17 mouse cellular contexts compared by ENCODE assay signal in the genomic region with DNA sequence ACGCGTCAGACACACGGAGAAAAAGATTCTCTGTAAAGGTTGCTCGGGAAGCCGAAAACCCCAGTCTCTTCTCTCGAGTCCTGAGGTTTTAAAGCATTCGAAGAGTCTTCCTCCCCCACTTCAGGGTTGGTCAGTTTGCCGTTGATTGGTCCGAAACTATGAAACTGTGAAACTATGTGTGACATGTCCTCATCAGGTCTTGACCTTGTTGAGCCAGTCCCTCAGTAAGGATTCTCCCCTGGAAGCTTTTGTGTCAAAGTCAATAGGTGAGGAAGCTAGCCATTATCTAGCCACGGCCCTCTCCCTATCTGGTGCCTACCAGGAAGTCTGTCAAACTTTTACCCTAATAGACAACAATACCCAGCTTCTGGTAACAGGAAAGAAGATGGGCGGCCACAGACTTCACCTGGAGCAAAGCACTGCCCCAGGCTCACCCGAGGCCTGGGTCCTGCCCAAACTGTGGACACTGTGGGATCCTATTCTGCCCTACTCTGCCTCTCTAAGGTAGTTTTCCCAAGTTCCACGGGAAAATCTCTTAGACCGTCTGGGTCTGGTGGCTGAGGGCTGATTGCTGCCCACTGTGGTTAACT. TPM values are rescaled to one million over a fixed set of nuclear protein-coding genes. Genes with fewer than 3 reads are reported as not detected.
DNase-seq lines count a peak whose midpoint lies in the region; ATAC-seq lines count a peak whose summit lies in the region.
"Had no signal": no experiment of that assay in that cellular context is flagged by ENCODE, and none has a peak within 500 bp of the region (broad histone marks: within the 10 kb centered on the region; RNA-seq: fewer than 3 reads in every experiment).

No protein-coding gene starts in this region.

- 75% methylated on average over 14 of the region's 14 CpGs for WGBS in intestine, embryonic 14.5 days
- 79% methylated on average over 14 of the region's 14 CpGs for WGBS in intestine, embryonic 15.5 days
- WGBS in neural tube, embryonic 13.5 days = 84% methylated on average over 14 of the region's 14 CpGs
- 78% methylated on average over 14 of the region's 14 CpGs for WGBS in embryonic facial prominence, embryonic 10.5 days

- H3K4me3 ChIP-seq in intestine, embryonic 14.5 days (ENCODE audit: low read depth, low read length) = no peak overlapping the region
- H3K4me3 ChIP-seq in intestine, embryonic 15.5 days (replicated peaks) = no peak overlapping the region
- H3K4me3 ChIP-seq in neural tube, embryonic 13.5 days = no peak overlapping the region
- H3K4me3 ChIP-seq in embryonic facial prominence, embryonic 10.5 days = no peak overlapping the region
- H3K4me3 ChIP-seq: embryonic facial prominence, embryonic 15.5 days; forebrain, embryonic 15.5 days; liver, embryonic 15.5 days; midbrain, embryonic 15.5 days had no signal

- no peak overlapping the region for H3K9ac ChIP-seq in intestine, embryonic 14.5 days (ENCODE audit: low read length)
- no peak overlapping the region for H3K9ac ChIP-seq in intestine, embryonic 15.5 days
- H3K9ac ChIP-seq in neural tube, embryonic 13.5 days = 0 out of 2 replicates have a peak overlapping the region, but pooled peaks have one; percentile 5
- H3K9ac ChIP-seq: embryonic facial prominence, embryonic 15.5 days; forebrain, embryonic 15.5 days; liver, embryonic 15.5 days; midbrain, embryonic 15.5 days had no signal

- no peaks in the 10 kb centered on the region for H3K27me3 ChIP-seq in intestine, embryonic 14.5 days (replicated peaks; ENCODE audit: control insufficient read depth, insufficient read depth, low read length)
- no peaks in the 10 kb centered on the region for H3K27me3 ChIP-seq in intestine, embryonic 15.5 days (replicated peaks)
- no peaks in the 10 kb centered on the region for H3K27me3 ChIP-seq in neural tube, embryonic 13.5 days
- no peaks in the 10 kb centered on the region for H3K27me3 ChIP-seq in embryonic facial prominence, embryonic 10.5 days (replicated peaks; ENCODE audit: low read depth, poor library complexity, severe bottlenecking)
- H3K27me3 ChIP-seq: embryonic facial prominence, embryonic 15.5 days; forebrain, embryonic 15.5 days; liver, embryonic 15.5 days; midbrain, embryonic 15.5 days had no signal

- H3K4me2 ChIP-seq in intestine, embryonic 14.5 days (ENCODE audit: low read length) = no peak overlapping the region
- H3K4me2 ChIP-seq in intestine, embryonic 15.5 days (replicated peaks) = no peak overlapping the region
- no peak overlapping the region for H3K4me2 ChIP-seq in neural tube, embryonic 13.5 days
- H3K4me2 ChIP-seq: embryonic facial prominence, embryonic 15.5 days; forebrain, embryonic 15.5 days; liver, embryonic 15.5 days; midbrain, embryonic 15.5 days had no signal

- H3K9me3 ChIP-seq in intestine, embryonic 14.5 days (ENCODE audit: control insufficient read depth, low read length) = no peaks in the 10 kb centered on the region
- no peaks in the 10 kb centered on the region for H3K9me3 ChIP-seq in intestine, embryonic 15.5 days
- 0 out of 2 replicates have a peak, but pooled peaks cover 2% of the 10 kb centered on the region for H3K9me3 ChIP-seq in neural tube, embryonic 13.5 days
- no peaks in the 10 kb centered on the region for H3K9me3 ChIP-seq in embryonic facial prominence, embryonic 10.5 days
- H3K9me3 ChIP-seq: embryonic facial prominence, embryonic 15.5 days; forebrain, embryonic 15.5 days; liver, embryonic 15.5 days; midbrain, embryonic 15.5 days had no signal

- 0 out of 2 replicates have a peak overlapping the region, but pooled peaks have one; percentile 17 for H3K27ac ChIP-seq in intestine, embryonic 14.5 days (ENCODE audit: low read depth)
- H3K27ac ChIP-seq in intestine, embryonic 15.5 days = no peak overlapping the region
- H3K27ac ChIP-seq in neural tube, embryonic 13.5 days (replicated peaks) = 0 out of 2 replicates have a peak overlapping the region, but pooled peaks have one; percentile 13
- peak overlapping the region; percentile 66 for H3K27ac ChIP-seq in embryonic facial prominence, embryonic 10.5 days (replicated peaks)
- H3K27ac ChIP-seq: embryonic facial prominence, embryonic 15.5 days; forebrain, embryonic 15.5 days; liver, embryonic 15.5 days; midbrain, embryonic 15.5 days had no signal

- ATAC-seq in intestine, embryonic 14.5 days (replicated peaks; ENCODE audit: low FRiP score, low TSS enrichment, low read depth) = no peak
- no peak for ATAC-seq in intestine, embryonic 15.5 days
- no peak for ATAC-seq in neural tube, embryonic 13.5 days (ENCODE audit: low read depth)
- ATAC-seq in inflammation-experienced regulatory T-cells, adult 6 months = no peak
- ATAC-seq: CD4-positive, CD25-positive, alpha-beta regulatory T cell, adult 4 months; forebrain, embryonic 15.5 days; midbrain, embryonic 15.5 days had no signal

- no peak for DNase-seq in intestine, embryonic 14.5 days (ENCODE audit: low spot score)
- no peak for DNase-seq in neural tube, embryonic 10.5 days (ENCODE audit: extremely low spot score, low spot score)
- DNase-seq in embryonic facial prominence, embryonic 10.5 days (ENCODE audit: low spot score) = no peak
- DNase-seq in yolk sac, embryonic 10.5 days (ENCODE audit: low spot score) = peak; percentile 75
- no peak for DNase-seq in kidney, adult 11 months
- DNase-seq: cerebellum, adult 11 months; kidney, postnatal 10 days; right cerebral cortex, postnatal 25 days; thymus, postnatal 36 days had no signal

- peaks cover 26% of the 10 kb centered on the region for H3K36me3 ChIP-seq in intestine, embryonic 14.5 days (ENCODE audit: control insufficient read depth, insufficient read depth, low read length)
- H3K36me3 ChIP-seq in intestine, embryonic 15.5 days = no peaks in the 10 kb centered on the region
- no peaks in the 10 kb centered on the region for H3K36me3 ChIP-seq in neural tube, embryonic 13.5 days
- no peaks in the 10 kb centered on the region for H3K36me3 ChIP-seq in embryonic facial prominence, embryonic 10.5 days (replicated peaks)
- H3K36me3 ChIP-seq: embryonic facial prominence, embryonic 15.5 days; forebrain, embryonic 15.5 days; liver, embryonic 15.5 days; midbrain, embryonic 15.5 days had no signal

- peaks cover 9% of the 10 kb centered on the region for H3K4me1 ChIP-seq in intestine, embryonic 14.5 days (replicated peaks; ENCODE audit: control insufficient read depth, insufficient read depth, low read length)
- peaks cover 6% of the 10 kb centered on the region for H3K4me1 ChIP-seq in intestine, embryonic 15.5 days (replicated peaks)
- H3K4me1 ChIP-seq in neural tube, embryonic 13.5 days (replicated peaks) = no peaks in the 10 kb centered on the region; the same call in 1 of the 2 replicates
- peaks cover 27% of the 10 kb centered on the region for H3K4me1 ChIP-seq in embryonic facial prominence, embryonic 10.5 days
- H3K4me1 ChIP-seq: embryonic facial prominence, embryonic 15.5 days; forebrain, embryonic 15.5 days; midbrain, embryonic 15.5 days had no signal

RNA-seq across cellular contexts. Expression of gene Tfpi, which starts 2.5 kb away (rescaled TPM):
- polyA plus RNA-seq in intestine, embryonic 14.5 days (2014; fragmentation: Nextera tagmentation; extraction: Ambion mirVana) = 53.9 and 60.1 TPM in 2 replicates
- polyA plus RNA-seq in intestine, embryonic 15.5 days (2015; fragmentation: Nextera tagmentation; extraction: Ambion mirVana) = 40.9 and 46.9 TPM in 2 replicates
- 26.3 and 28.7 TPM in 2 replicates for polyA plus RNA-seq in neural tube, embryonic 13.5 days (2015; fragmentation: Nextera tagmentation; extraction: Ambion mirVana)
- polyA plus RNA-seq in embryonic facial prominence, embryonic 10.5 days (2016; fragmentation: Nextera tagmentation; extraction: Ambion mirVana) = 13.8 and 14.5 TPM in 2 replicates
- polyA plus RNA-seq in inflammation-experienced regulatory T-cells, adult 6 months (2017; shearing (Covaris generic)) = 1 to 10 TPM; 1.6 to 4.9 (median 4.2) TPM

RNA-seq across cellular contexts. Expression of gene Calcrl, which starts 48.8 kb away (rescaled TPM):
- polyA plus RNA-seq in intestine, embryonic 14.5 days (2014; fragmentation: Nextera tagmentation; extraction: Ambion mirVana) = 34.3 and 42.3 TPM in 2 replicates
- 24.0 and 30.8 TPM in 2 replicates for polyA plus RNA-seq in intestine, embryonic 15.5 days (2015; fragmentation: Nextera tagmentation; extraction: Ambion mirVana)
- polyA plus RNA-seq in neural tube, embryonic 13.5 days (2015; fragmentation: Nextera tagmentation; extraction: Ambion mirVana) = 16.8 and 20.8 TPM in 2 replicates
- 14.8 and 18.5 TPM in 2 replicates for polyA plus RNA-seq in embryonic facial prominence, embryonic 10.5 days (2016; fragmentation: Nextera tagmentation; extraction: Ambion mirVana)
- 10 to 100 TPM; 28.9 to 33.5 (median 29.7) TPM for polyA plus RNA-seq in inflammation-experienced regulatory T-cells, adult 6 months (2017; shearing (Covaris generic))
